Mouse (Mus musculus): Measurements from ENCODE around the gene Lhx6.

Lhx6 gene

GRCm38 (mm10) chr2:36033966-36034365 lies 71.2 kb downstream of the Lhx6 start:
- no peak for DNase-seq

GRCm38 (mm10) chr2:36032884-36033283 lies 72.3 kb downstream of the Lhx6 start:
- no peak for DNase-seq
